Mouse (Mus musculus) brain, adult 2 months (tissue): ENCODE measurements around the gene Lrrc20.

Experiments used
- DNase-seq: peaks from one replicate; pipeline ENCODE4 v3.0.0; 2011; ENCODE audit warnings: low read depth, low spot score

Lrrc20 gene

DNA sequence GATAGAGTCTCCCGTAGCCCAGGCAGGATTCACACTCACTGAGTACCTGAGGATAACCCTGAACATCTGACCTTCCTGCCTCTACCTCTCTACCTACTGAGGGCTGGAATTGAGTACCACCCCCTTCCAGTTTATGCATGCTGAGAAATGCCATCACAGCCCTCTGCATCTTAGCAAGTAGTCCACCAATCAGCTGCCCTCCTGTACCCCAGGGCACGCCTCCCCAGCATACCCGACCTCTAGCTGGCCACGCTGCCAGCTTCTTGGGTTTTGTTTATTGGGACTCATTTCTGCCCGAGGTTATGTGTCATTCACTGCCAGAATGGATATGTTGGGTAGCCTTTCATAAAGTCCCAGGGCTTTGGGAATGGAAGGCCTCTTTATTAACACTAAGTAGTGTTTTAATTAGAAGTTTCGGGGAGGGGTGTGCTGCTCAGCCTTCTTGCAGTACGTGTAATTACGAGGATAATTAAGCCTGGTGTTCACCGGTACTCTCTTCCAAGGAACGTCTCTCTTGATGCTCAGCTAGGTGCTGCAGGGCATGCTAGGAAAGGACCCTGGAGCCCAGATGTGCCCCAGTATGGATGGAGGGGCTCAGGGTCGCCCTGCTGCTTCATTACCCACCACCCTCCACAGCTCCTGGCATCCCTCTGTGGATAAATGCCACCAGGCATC is 36.8 kb downstream of the Lrrc20 start:
- no peak for DNase-seq

DNA sequence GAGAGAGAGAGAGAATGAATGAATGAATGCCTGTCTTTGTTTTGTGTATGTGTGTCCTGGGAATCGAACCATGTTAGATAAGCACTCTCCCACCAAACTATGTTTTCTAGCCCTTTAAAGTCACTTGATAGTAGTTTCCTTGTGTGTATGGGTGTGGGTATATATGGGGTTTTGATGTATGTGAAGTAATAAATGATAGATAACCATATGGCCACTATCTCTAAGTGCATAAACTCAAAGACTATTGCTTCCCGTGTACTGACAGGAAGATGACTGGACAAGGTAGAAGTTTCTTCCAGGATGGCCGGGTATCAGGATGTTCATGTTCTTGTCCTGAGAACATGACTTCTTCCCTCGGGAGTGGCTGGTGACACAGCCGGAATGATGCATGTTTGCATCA is 41.3 kb downstream of the Lrrc20 start:
- DNase-seq, result no peak

DNA sequence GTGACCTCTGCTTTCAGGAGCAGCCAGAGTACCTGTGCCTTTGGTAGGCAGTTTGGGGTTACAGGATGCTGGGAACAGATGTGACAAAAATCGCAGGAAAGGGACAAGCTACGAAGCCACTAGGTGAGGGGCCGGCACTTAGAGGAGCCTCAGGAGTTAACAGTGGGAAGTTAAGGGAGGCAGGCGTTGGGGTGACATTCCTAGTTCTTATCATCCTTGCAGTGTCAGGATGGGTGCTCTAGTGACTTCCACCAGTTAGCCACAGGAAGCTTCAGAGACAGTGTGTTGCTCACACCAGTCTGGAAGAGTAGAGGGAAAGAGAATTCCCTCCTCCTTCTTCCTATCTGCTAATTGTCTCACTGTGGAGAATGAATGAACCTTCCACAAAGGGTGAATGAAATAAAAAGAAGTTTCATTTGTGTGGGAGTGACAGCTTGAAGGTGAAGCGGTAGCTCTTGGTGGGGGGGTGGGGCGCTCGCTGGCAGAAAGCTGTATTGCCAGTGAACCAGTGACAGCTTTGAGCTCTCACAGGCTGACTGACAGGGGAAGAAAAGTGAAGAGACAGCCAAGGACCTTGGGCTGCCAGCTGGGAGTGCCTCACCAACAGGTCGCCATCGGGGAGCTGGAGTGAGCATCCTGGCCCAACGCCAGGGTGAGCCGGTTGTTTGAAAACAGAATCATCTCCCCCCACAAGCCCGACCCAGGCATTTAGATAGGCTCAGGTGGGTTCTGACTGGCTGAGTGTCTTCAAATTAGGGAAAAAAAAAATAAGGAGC is 41.9 kb downstream of the Lrrc20 start:
- peak; percentile 51 for DNase-seq

DNA sequence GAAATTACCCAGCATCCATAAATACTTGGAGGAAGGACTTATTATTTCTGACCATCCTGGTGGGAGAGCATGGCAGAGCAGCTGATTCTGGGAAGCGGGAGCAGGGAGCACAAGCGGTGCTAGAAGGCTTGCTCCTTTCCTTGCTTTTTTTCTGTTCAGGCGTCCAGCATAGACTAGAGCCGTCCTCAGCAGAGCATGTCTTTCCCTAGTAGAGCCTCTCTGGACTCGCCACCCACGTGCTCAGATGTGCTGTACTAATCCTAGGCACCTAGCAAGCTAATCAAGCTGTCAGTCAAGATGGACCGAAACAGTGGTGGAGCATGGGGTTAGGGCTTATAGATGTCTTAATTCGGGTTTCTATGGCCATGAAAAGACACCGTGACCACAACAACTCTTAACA is 42.7 kb downstream of the Lrrc20 start:
- DNase-seq, result no peak

DNA sequence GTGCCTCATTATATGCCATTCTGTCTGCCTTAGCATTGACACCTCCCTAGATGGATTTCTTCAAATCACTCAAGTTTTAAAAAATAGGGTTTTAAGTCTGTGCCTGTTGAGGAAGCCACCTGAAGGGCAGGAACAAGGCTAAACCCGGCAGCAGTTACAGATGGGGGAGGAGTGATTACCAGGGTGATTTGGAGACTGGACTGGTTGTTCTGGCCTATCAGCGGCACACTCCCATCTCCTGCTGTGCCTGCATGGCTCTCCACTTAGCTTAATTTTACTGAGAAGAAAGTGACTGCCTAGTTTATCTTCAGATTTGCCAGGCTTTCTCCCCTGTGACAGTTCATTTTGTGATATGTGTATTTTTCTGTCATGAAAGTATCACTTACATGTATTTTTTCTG is 43.9 kb downstream of the Lrrc20 start:
- no peak for DNase-seq

DNA sequence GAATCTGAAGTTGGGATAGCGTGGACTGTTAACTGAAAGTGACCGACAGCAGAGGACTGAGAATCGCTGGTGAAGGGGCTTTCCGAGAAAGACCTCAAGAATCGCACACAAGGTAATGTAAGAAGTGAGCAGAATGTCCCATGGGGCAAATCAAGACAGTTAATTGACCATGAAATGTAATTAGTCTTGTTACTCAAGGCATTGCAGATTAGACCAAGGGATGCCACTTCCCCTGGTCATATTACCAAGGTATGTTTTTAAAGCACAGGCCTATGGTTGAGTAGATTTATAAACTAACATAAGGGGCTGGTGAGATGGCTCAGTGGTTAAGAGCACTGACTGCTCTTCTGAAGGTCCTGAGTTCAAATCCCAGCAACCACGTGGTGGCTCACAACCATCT is 45.1 kb downstream of the Lrrc20 start:
- no peak for DNase-seq

DNA sequence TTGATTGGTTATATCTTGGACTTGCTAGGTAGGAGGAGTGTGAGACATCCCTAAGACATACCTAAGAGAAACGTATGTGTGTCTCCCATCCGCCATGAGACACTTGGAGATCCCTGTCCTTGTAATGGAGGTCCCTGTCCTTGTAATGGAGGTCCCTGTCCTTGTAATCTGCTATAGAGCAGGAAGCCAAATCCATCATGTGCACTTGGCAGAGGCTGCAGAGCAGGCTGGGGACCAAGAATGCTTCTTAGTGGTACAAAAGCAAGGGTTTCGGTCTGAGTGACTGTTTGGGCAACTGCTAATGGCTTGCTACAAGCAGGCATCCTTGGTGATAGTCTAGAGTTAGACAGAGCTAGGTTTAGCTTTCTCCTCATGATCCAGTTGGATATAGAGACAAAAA is 55.3 kb downstream of the Lrrc20 start:
- DNase-seq, result no peak

DNA sequence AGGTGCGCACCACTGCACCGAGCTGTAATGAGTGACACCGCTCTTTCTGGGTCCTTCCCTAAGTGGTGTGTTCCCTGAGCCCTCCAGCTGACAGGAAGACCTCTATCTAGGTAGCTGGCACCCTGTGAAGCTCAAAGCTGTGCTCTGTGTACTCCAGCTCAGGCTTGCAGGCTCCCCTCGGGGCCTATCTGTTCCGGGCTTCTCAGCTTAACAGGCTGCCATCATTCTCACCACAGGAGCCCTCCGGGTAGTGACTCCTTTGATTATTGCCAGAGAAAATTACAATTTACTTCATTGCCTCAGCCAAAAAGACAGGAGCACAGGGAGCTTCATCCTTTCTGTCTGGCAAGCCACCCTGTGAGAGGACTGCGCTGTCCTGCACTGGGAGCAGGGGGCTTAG is 57.7 kb downstream of the Lrrc20 start:
- DNase-seq, result no peak

DNA sequence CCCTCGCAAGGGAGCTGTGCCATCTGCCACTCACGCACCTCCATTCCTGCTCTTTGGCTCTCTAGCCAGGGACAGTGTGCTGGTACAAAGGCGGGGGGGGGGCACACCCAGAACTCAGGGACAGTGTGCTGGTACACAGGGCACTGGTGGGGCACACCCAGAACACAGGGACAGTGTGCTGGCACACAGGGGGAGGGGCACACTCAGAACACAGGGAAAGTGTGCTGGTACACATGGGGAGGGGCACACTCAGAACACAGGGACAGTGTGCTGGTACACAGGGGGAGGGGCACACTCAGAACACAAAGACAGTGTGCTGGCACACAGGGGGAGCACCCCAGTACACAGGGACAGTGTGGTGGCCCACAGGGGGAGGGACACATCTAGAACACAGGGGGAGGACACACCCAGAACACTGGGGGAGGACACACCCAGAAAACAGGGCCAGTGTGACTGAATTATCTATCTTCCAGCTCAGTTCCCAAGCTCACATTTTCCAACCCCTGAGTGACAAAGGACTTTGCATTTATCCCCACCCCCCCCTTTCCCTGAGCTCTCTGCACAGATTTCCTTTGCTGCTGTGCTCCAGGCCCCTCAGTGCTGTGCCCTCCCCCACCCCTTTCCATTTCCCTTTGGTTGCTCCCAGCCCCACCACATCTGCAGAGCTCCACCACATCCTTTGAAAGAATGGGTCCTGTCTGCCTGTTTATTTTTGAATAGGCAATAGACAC is 58.9 kb downstream of the Lrrc20 start:
- DNase-seq, result peak; percentile 16

DNA sequence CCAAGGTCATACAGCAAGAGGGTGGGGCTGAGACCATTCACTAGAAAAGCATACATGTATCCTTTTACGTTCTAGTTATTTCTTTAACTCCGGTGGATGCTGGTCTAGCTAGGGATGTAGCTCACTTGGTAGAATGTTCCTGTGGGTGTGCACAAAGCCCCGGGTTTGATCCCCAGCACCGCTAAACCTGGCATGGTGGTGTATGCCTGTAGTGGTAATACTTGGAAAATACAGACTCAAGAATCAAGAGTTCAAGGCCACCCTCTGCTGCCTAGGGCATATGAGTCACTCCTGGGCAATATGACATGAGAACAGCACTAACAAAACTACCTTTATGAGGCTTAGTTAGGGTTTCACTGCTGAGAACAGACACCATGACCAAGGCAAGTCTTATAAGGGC is 59.8 kb downstream of the Lrrc20 start:
- no peak for DNase-seq

DNA sequence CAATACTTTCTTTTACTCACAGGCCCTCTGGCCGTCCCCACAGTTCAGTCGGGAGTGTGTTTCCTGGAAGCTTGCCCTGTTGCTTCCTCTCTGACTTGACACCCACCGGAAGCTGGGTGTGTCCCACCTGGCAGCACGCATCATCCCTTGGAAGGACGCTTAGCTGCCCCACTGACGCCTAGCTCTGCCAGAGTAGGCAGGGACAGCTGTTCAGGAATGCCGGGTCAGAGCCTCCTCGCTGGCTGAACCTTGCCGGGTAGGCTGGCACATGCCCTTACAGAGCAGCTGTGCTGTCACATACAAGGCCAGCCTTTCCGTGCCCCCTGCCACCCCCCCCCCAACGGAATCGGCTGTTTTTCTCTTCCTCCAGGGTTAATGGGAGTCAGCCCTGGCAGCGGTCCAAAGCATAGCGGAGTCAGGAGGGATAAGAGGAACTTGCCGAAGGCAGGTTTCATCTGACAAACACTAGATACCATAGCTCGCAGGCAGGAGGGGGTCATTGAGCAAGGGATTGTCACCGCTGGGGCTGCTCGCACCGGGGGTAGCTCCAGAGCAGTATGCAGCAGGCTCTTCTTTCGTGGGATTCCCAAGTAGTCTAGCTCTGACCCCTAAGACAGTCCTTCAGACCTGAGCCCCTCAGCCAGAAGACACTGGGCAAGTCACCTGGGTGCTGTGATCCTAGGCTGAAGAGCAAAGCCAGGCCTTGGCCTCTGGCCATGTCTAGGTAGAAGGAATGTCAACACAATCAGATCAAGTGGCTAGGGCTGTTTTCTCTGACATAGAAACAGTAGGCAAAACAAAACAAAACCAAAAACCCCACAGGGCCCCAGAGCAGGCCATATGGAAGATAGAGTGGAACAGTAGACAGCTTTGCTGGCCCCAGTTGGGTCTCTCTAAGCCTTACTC is 60.8 kb downstream of the Lrrc20 start:
- DNase-seq, result peak; percentile 32

DNA sequence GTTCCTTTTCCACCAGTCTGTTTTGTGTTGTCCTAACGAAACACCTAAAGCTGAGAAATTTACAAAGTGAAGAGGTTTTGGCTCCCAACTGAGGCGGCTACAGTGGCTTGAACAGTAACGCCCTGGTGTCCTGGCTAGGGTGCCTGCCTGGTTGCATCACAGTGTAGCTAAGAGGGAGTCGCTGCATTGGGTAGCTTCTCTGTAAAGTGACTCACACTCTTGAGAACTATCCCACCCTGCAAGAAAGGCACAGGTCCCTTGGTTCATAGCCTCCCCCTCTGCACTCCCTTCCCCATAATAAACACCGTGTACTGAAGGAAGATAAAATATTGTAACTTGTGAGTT is 61.4 kb downstream of the Lrrc20 start:
- no peak for DNase-seq

DNA sequence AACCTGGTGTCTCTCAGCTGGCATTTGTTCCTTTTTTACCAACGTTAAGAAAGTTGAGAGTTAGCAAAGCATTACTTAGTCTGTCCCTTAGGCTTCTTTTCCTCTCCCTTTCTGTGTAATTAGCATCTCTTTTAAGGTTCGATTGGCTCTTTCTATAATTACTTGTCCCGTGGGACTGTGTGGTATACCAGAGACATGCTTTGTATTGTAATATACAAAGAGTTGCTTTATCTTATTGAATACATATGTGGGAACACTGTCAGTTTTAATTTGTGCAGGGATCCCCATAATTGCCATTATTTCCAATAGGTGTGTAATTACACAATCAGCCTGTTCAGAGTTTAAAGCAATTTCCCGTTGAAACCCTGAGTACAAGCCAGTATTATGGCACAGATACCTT is 62.8 kb downstream of the Lrrc20 start:
- DNase-seq, result peak; percentile 22

DNA sequence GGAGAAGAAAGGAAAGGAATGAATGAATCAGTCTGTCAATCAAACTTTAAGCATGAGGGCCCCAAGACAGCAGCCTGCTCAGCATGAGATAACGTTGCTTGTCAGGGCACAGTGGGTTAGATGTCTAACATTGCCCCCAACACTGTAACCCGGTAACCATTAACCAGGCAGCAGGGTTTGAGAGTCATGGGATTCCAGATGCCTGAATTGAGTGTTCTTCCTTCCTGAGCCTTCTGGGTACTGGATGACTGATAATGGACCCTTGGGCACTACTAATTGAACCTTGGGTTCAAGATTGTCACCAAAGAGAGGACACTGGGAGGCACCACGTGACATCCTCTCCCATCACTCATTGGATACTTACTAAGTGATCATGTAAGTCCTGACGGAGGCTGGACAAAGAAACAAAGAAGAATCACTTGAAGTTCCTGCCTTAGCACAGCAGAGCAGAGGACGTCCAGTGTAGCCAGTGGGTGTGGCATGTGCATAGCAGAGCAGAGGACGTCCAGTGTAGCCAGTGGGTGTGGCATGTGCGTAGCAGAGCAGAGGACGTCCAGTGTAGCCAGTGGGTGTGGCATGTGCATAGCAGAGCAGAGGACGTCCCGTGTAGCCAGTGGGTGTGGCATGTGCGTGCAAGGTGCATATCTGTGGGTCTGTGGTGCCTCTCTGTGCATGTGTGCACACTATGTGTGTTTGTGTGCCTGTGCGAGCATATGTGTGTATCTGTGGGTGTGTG is 68.7 kb downstream of the Lrrc20 start:
- no peak for DNase-seq

DNA sequence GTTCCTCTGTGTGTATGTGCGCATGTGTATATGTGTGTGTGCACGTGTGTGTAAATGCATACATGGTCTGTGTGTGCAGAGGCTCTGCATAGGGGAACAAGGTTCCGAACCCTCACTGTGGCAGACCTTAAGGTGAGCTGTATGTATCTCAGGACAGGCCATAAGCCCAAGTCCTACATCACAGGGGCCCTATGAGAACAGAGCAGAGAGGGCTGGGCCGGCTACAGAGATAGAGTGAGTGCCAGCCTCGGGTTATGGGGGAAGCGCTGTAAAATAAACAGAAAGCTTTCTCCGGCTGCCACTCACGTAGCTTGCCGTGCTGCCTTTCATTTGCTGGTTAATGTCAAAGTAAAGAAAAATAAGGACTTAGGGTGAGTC is 69.3 kb downstream of the Lrrc20 start:
- no peak for DNase-seq

DNA sequence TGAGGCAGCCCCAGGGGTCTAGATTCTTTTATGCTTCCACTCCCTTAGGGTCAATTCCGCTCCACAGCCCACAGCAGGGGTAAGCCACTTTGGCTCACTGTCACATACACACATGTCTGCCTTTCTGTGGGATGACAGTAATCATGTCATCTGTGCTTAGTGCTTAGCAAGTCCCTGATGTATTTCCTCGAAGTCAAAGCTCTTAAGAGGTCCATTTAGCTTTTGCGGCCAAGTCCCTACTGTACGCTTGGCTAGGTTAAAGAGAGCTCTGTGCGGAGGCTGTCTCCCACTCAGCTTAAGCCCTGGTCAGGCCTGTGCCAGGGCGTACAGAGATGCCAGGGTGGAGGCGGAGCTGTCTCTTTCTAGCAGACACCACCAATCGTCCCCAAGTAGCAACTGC is 74.5 kb downstream of the Lrrc20 start:
- DNase-seq, result peak; percentile 58

DNA sequence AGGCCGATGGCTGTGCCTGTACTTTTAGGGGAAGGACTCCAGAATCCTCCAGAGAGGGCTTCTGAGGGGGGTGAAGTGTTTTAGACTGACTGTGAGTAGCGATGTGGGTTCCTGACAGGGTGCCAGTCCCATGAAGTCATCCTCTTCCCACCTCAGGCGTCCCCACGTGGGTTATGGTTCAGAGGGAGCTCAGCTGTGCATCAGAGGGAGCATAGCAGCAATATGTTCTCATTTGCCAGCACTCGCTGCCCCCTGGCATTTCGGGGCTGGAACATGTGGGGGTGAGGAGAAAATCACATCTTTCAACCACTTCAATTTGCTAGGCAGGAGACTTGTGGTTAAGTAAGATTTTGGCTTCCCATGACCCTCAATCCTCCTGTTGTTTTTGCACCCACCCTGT is 79.6 kb downstream of the Lrrc20 start:
- peak; percentile 64 for DNase-seq

DNA sequence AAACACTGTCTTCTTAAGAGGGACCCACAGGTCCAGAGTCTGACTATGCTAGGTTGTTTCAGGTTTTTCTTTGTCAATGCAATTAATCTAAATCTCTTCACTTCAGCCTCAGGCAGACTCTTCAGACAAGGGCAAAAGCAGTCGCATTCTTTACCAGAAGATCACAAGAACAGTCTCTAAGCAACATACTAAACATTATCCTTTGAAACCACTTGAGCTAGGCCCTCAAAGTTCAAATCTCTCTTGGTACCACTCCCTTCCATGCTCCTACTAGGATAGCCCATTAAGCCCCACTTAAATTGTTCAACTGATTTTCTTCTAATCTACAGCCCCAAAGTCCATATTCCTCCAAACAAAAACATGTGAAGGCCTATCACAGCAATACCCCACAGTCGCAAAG is 83.0 kb downstream of the Lrrc20 start:
- DNase-seq, result no peak

DNA sequence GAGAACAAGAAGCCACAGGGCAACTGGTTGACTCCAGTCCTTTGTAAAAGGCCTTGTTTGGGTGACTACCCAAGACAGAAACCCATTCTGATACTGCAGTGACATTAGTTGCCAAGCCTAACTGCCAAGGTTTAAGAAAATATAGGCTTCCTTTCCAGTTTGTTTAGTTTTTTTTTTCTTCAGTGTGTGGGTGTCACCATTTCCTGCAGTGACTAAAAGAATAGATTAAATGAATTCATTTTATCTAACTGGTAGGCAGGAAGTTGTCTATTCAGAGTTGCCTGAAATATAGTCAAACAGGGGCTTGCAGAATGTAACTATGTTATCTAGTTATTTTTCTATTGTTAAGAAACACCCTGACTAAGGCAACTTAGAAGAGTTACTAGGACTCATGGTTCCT is 83.9 kb downstream of the Lrrc20 start:
- DNase-seq, result peak; percentile 46

DNA sequence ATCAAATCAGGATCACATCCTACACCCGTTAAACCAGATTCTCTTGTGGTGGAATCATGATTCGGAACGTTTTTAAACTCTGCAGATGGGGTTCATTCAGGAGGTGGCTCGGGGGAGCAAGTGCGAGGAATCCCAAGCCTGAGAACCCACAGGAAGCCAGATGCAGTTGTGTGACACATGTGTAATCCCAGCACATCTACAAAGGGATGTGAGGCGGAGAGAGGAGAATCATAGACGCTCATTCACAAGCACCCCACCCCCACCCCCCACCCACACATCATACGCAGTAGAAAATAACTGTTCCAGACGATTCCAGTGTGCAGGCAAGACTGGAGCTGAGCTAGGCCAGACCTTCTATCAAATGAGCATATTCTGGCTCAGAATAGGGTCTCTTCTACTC is 87.9 kb downstream of the Lrrc20 start:
- peak; percentile 79 for DNase-seq

DNA sequence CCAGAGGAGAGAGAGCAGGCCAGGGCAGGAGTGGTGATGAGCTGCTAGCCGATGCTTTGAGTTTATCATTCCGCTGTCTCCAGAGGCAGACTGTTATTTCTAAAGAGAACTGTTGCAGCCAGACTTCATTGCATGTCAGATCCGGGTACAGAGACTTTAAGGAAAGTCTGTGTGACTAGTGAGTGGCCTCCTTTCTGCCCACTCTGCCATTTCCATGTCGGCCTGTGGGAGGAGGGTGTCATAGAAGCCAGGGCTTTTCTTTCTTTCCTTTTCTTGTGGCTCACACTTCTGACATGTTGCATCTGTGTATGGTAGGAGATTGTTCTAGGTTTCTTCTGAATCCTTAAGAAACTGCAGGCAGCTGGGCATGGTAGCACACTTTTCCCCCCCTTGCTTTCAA is 88.8 kb downstream of the Lrrc20 start:
- DNase-seq, result peak; percentile 49
